In the genomic region with DNA sequence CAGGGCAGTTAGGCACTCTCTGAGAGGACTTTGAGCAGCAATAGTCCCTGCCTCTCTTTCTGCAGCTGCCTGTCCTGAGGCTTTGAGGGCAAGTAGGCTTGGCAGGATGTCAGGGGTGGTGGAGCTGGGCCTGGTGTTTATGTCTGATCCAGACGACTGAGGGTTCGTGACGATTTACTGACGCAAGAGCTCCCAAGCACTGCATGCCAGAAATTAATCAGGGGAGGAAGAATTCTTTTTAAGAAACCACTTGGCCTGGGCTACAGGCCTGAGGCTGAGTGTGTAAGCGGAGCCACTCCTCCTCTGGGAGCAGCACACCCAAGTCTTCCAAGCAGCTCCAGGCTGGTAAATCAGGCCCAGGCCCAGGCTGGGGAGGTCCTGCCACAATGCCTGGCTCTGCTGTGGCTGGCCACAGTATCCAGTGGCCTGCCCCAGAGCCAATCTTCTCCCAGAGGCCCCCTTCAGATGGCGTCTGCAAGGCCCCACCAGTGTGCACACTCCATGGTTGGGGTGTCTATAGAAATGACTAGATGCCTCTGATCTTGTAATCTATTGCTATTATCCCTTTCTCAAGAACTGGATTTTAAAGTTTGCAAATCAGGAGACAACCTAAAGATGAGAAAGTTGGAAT, we compare ENCODE assay signal across 9 mouse cellular contexts.
DNase-seq lines count a peak whose midpoint lies in the region; ATAC-seq and TF ChIP-seq lines count a peak whose summit lies in the region.
"Had no signal": no experiment of that assay in that cellular context is flagged by ENCODE, and none has a peak within 500 bp of the region (broad histone marks: within the 10 kb centered on the region; RNA-seq: fewer than 3 reads in every experiment).

No protein-coding gene starts in this region.

- H3K9me3 ChIP-seq in neural tube, embryonic 13.5 days, result no peaks in the 10 kb centered on the region
- no peaks in the 10 kb centered on the region for H3K9me3 ChIP-seq in heart, embryonic 15.5 days (replicated peaks)
- no peaks in the 10 kb centered on the region for H3K9me3 ChIP-seq in stomach, embryonic 14.5 days (ENCODE audit: control insufficient read depth, low read depth, low read length)
- H3K9me3 ChIP-seq: liver, embryonic 15.5 days had no signal

- peak overlapping the region; percentile 33 for H3K27ac ChIP-seq in neural tube, embryonic 13.5 days (replicated peaks)
- H3K27ac ChIP-seq in embryonic fibroblast, embryonic 13.5 days (ENCODE audit: insufficient read depth, low read length), result peak overlapping the region; percentile 49
- peak overlapping the region; percentile 86 for H3K27ac ChIP-seq in heart, embryonic 15.5 days
- peak overlapping the region; percentile 39; the same call in 1 of the 2 replicates for H3K27ac ChIP-seq in stomach, embryonic 14.5 days (ENCODE audit: low read length)
- H3K27ac ChIP-seq: liver, embryonic 15.5 days had no signal

- H3K4me2 ChIP-seq in neural tube, embryonic 13.5 days, result no peak overlapping the region
- peak overlapping the region; percentile 7; the same call in 1 of the 2 replicates for H3K4me2 ChIP-seq in heart, embryonic 15.5 days
- H3K4me2 ChIP-seq in stomach, embryonic 14.5 days (replicated peaks; ENCODE audit: low read depth, low read length), result no peak overlapping the region
- H3K4me2 ChIP-seq: liver, embryonic 15.5 days had no signal

- DNase-seq in neural tube, embryonic 10.5 days (ENCODE audit: extremely low spot score, low spot score), result no peak
- peak; percentile 93 for DNase-seq in kidney, postnatal 14 days
- peak; percentile 85 to 93 for DNase-seq in lung, adult 18-20 months
- DNase-seq in cerebellum, postnatal 25 days, result no peak

- no peak overlapping the region for H3K4me3 ChIP-seq in neural tube, embryonic 13.5 days
- H3K4me3 ChIP-seq in embryonic fibroblast, embryonic 13.5 days (ENCODE audit: insufficient read depth, low read length), result no peak overlapping the region
- no peak overlapping the region for H3K4me3 ChIP-seq in heart, embryonic 15.5 days
- H3K4me3 ChIP-seq in stomach, embryonic 14.5 days (ENCODE audit: low read depth, low read length), result no peak overlapping the region
- H3K4me3 ChIP-seq: liver, embryonic 15.5 days had no signal

- H3K4me1 ChIP-seq in neural tube, embryonic 13.5 days (replicated peaks), result peaks cover 24% of the 10 kb centered on the region
- peaks cover 7% of the 10 kb centered on the region for H3K4me1 ChIP-seq in embryonic fibroblast, embryonic 13.5 days (ENCODE audit: control insufficient read depth, insufficient read depth, low read length)
- peaks cover 32% of the 10 kb centered on the region for H3K4me1 ChIP-seq in heart, embryonic 15.5 days (replicated peaks)
- H3K4me1 ChIP-seq in stomach, embryonic 14.5 days (ENCODE audit: control insufficient read depth, insufficient read depth, low read length), result peaks cover 4% of the 10 kb centered on the region

- TF ChIP-seq CTCF in embryonic fibroblast, embryonic 13.5 days (IDR thresholded peaks at IDR 0.05; ENCODE audit: borderline replicate concordance, insufficient read depth, low read length), result no peak

- no peak for TF ChIP-seq POLR2A in embryonic fibroblast, embryonic 13.5 days (IDR thresholded peaks at IDR 0.05; ENCODE audit: low read depth, low read length)

- WGBS in neural tube, embryonic 13.5 days, result 48% methylated on average over 6 of the region's 6 CpGs
- WGBS in heart, embryonic 15.5 days, result 24% methylated on average over 6 of the region's 6 CpGs
- 40% methylated on average over 6 of the region's 6 CpGs for WGBS in stomach, embryonic 14.5 days

- no peaks in the 10 kb centered on the region for H3K36me3 ChIP-seq in neural tube, embryonic 13.5 days
- no peaks in the 10 kb centered on the region for H3K36me3 ChIP-seq in heart, embryonic 15.5 days
- H3K36me3 ChIP-seq in stomach, embryonic 14.5 days (ENCODE audit: control insufficient read depth, insufficient read depth, low read length), result no peaks in the 10 kb centered on the region
- H3K36me3 ChIP-seq: liver, embryonic 15.5 days had no signal

- no peaks in the 10 kb centered on the region for H3K27me3 ChIP-seq in neural tube, embryonic 13.5 days
- no peaks in the 10 kb centered on the region for H3K27me3 ChIP-seq in heart, embryonic 15.5 days
- H3K27me3 ChIP-seq in stomach, embryonic 14.5 days (ENCODE audit: control insufficient read depth, insufficient read depth, low read length), result no peaks in the 10 kb centered on the region
- H3K27me3 ChIP-seq: liver, embryonic 15.5 days had no signal

- ATAC-seq in neural tube, embryonic 13.5 days (ENCODE audit: low read depth), result peak; percentile 71
- peak; percentile 87 for ATAC-seq in heart, embryonic 15.5 days (replicated peaks; ENCODE audit: insufficient number of reproducible peaks, insufficient read depth, low FRiP score, low read depth)
- peak; percentile 14; the same call in 1 of the 2 replicates for ATAC-seq in stomach, embryonic 14.5 days (ENCODE audit: insufficient number of reproducible peaks, insufficient read depth, low FRiP score, low read depth)

- no peak overlapping the region for H3K9ac ChIP-seq in neural tube, embryonic 13.5 days
- 0 out of 2 replicates have a peak overlapping the region, but pooled peaks have one; percentile 12 for H3K9ac ChIP-seq in heart, embryonic 15.5 days
- no peak overlapping the region for H3K9ac ChIP-seq in stomach, embryonic 14.5 days (replicated peaks; ENCODE audit: low read depth, low read length)
- H3K9ac ChIP-seq: liver, embryonic 15.5 days had no signal

Comparison
In these comparisons a context has a peak if more than half of its experiments do, and no peak if none do; other contexts are left out.
1. ATAC-seq: peak in every context shown above with its lines; median percentile 87 in heart, embryonic 15.5 days; 71 in neural tube, embryonic 13.5 days; 14 in stomach, embryonic 14.5 days.
2. H3K27ac ChIP-seq: peak in every context shown above with its lines; median percentile 86 in heart, embryonic 15.5 days; 49 in embryonic fibroblast, embryonic 13.5 days; 39 in stomach, embryonic 14.5 days; 33 in neural tube, embryonic 13.5 days.
3. DNase-seq: peak in kidney, postnatal 14 days (single experiment) and lung, adult 18-20 months (2 of 2); none in neural tube, embryonic 10.5 days (single experiment) and cerebellum, postnatal 25 days (0 of 2).